Mouse (Mus musculus): ENCODE results near the gene Abi1. TPM values are rescaled to one million over a fixed set of nuclear protein-coding genes. Genes with fewer than 3 reads are reported as not detected.

Abi1 gene
- polyA plus RNA-seq, 1 experiment from 2014 or later = 51.5 TPM

DNA sequence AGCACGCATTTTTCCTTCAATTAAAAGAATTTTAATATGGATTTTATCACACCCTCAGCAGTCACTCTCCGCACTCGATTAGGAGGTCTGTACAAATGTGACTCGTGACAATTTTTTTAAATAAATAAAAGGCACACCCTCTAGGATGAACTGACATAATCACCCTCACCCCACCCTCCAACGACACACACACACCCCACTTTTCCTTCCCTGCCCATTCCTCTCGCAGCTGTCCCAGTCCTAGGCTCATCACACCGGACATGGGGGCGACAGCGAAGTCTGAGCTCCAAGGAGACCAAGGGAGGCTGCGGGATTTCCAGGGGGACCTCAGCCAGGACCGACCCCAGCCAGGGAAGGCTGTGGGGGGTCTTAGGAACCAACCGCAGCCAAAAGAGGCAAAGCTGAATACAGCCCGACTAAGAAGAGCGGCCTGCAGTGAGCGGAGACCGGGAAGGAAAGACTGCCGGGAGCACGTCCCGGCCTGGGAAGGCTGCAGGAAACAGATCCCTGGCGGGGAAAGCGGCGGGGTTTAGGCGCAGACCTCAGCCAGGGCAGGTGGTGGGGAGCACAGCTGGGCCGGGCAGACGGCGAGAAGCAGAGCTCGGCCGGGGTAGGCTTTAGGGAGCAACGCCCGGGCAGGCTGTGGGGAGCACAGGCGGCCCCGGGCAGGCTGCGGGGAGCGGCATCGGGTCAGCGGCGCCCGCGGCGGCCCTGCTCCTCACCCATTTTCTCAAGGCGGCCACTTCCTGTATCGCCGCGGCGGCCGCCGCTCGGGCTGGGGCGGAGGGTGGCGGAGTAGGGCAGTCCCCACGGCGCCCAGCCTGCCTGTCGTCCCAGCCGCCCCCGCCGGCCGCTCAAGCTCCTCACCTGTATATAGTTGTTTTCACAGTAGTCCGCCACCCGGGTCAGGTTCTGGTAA is 700 bp downstream of the Abi1 start:
- TF ChIP-seq EP300 (IDR thresholded peaks at IDR 0.05) = no peak
- Histone ChIP-seq H3K9ac (replicated peaks; ENCODE audit: low read depth) (peak overlapping the region; percentile 98), H3K36me3 (ENCODE audit: insufficient read depth, low read length) (no peaks in the 10 kb centered on the region), H3K27me3 (replicated peaks; ENCODE audit: insufficient read depth, low read length) (no peaks in the 10 kb centered on the region), H3K9me3 (ENCODE audit: low read length) (no peaks in the 10 kb centered on the region), H3K4me3 (ENCODE audit: low read depth, low read length) (peak overlapping the region; percentile 99), H3K27ac (ENCODE audit: low read length) (peak overlapping the region; percentile 99), H3K4me2 (replicated peaks; ENCODE audit: low read depth, low read length) (peak overlapping the region; percentile 69), H3K4me1 (ENCODE audit: insufficient read depth, low read depth, low read length) (peaks cover 8% of the 10 kb centered on the region; the same call in 1 of the 2 replicates)
- ATAC-seq = peak; percentile 76
- under 1% methylated on average over 36 of the region's 59 CpGs for WGBS
- DNase-seq (ENCODE audit: low spot score) = peak; percentile 76

DNA sequence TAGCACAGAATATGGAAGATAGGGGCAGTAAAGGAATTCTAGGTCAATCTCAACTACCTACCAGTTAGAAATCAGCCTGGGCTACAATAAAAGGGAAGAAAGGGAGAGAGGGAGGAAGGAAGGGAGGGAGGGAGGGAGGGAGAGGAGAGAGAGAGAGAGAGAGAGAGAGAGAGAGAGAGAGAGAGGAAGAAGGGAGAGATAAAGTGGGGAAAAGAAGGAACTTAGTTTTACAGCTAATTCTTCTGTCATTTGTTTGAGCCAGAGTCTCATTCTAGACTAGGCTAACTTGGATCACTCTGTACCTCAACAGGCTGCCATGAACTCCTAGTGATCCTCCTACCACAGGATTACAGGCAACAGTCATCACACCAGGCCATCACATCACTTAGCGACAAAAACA is 4.6 kb downstream of the Abi1 start:
- Histone ChIP-seq H3K36me3 (ENCODE audit: insufficient read depth, low read length) (no peaks in the 10 kb centered on the region), H3K4me3 (ENCODE audit: low read depth, low read length) (no peak overlapping the region), H3K27ac (ENCODE audit: low read length) (0 out of 2 replicates have a peak overlapping the region, but pooled peaks have one; percentile 29), H3K9me3 (ENCODE audit: low read length) (no peaks in the 10 kb centered on the region), H3K27me3 (replicated peaks; ENCODE audit: insufficient read depth, low read length) (no peaks in the 10 kb centered on the region), H3K9ac (replicated peaks; ENCODE audit: low read depth) (no peak overlapping the region), H3K4me1 (ENCODE audit: insufficient read depth, low read depth, low read length) (peaks cover 8% of the 10 kb centered on the region; the same call in 1 of the 2 replicates), H3K4me2 (replicated peaks; ENCODE audit: low read depth, low read length) (no peak overlapping the region)
- ATAC-seq = no peak
- WGBS = 91% methylated on average over 1 of the region's 1 CpGs
- no peak for TF ChIP-seq CTCF (IDR thresholded peaks at IDR 0.05)
- no peak for TF ChIP-seq EP300 (IDR thresholded peaks at IDR 0.05)
- no peak for DNase-seq (ENCODE audit: low spot score)

DNA sequence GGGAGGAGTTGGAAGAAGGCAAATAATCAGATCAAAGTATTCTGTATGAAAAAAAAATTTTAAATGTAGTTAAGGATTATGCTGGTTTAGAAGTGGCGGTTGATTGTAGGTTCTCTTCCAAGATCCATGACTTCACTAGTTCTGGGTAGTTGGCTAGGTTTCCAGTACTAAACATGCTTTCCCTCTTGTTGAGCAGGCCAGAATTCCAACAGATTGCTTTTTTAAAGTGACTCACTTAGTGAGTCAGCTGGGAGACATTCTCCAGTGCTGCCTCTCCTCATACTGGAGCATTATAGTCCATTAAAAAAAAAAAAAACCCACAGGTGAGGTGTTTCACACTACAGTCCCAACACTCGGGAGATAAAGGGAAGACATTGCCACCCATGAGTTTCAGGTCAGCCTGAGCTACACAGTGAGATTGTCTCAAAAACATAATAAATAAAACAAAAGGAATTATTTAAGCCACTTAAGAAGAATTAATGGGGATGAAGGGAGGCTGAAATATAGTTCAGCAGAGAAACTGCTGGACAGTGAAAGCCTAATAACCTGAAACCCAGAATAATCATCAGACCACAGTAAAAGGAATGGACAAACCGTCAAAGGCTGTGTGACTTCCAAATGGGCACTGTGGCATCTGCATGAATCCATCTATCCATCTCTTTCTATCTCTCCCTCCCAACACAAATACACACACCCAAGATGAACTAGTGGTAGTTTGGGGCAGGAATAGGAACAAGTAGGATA is 5.2 kb downstream of the Abi1 start:
- 0 out of 2 replicates have a peak overlapping the region, but pooled peaks have one; percentile 29 for H3K27ac ChIP-seq (ENCODE audit: low read length)
- WGBS = 66% methylated on average over 3 of the region's 3 CpGs

DNA sequence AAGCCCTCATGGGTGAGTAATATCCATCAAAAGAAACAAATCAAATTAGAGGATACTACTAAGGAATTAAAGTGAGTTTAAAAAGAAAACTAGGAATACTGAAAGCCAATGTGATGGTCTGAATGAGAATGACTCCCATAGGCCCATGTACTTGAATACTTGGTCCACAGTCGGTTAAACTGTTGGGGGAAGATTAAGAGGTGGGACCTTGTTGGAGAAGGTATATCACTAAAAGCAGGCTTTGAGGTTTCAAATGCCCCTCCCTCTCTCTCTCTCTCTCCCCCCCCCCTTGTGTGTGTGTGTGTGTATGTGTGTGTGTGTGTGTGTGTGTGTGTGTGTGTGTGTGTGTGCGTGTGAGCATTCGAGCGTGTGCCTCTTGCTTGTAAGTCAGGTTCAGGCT is 9.4 kb downstream of the Abi1 start:
- Histone ChIP-seq H3K27me3 (replicated peaks; ENCODE audit: insufficient read depth, low read length) (no peaks in the 10 kb centered on the region), H3K27ac (ENCODE audit: low read length) (no peak overlapping the region), H3K4me2 (replicated peaks; ENCODE audit: low read depth, low read length) (no peak overlapping the region), H3K36me3 (ENCODE audit: insufficient read depth, low read length) (no peaks in the 10 kb centered on the region), H3K4me1 (ENCODE audit: insufficient read depth, low read depth, low read length) (no peaks in the 10 kb centered on the region), H3K9me3 (ENCODE audit: low read length) (no peaks in the 10 kb centered on the region), H3K4me3 (ENCODE audit: low read depth, low read length) (no peak overlapping the region), H3K9ac (replicated peaks; ENCODE audit: low read depth) (no peak overlapping the region)
- TF ChIP-seq CTCF (IDR thresholded peaks at IDR 0.05) = no peak
- no peak for TF ChIP-seq EP300 (IDR thresholded peaks at IDR 0.05)
- WGBS = 96% methylated on average over 4 of the region's 4 CpGs
- no peak for DNase-seq (ENCODE audit: low spot score)
- no peak for ATAC-seq

More for the DNA sequence above, 5.2 kb downstream of the Abi1 start:
- H3K4me2 ChIP-seq (replicated peaks; ENCODE audit: low read depth, low read length) = no peak overlapping the region
- H3K9ac ChIP-seq (replicated peaks; ENCODE audit: low read depth) = no peak overlapping the region
- no peak overlapping the region for H3K4me3 ChIP-seq (ENCODE audit: low read depth, low read length)
- TF ChIP-seq EP300 (IDR thresholded peaks at IDR 0.05) = peak; percentile 72
- TF ChIP-seq CTCF (IDR thresholded peaks at IDR 0.05) = no peak
- H3K27me3 ChIP-seq (replicated peaks; ENCODE audit: insufficient read depth, low read length) = no peaks in the 10 kb centered on the region
- ATAC-seq (peak; percentile 46), DNase-seq (ENCODE audit: low spot score) (peak; percentile 79)
- no peaks in the 10 kb centered on the region for H3K36me3 ChIP-seq (ENCODE audit: insufficient read depth, low read length)
- H3K4me1 ChIP-seq (ENCODE audit: insufficient read depth, low read depth, low read length) = peaks cover 8% of the 10 kb centered on the region; the same call in 1 of the 2 replicates
- H3K9me3 ChIP-seq (ENCODE audit: low read length) = no peaks in the 10 kb centered on the region

DNA sequence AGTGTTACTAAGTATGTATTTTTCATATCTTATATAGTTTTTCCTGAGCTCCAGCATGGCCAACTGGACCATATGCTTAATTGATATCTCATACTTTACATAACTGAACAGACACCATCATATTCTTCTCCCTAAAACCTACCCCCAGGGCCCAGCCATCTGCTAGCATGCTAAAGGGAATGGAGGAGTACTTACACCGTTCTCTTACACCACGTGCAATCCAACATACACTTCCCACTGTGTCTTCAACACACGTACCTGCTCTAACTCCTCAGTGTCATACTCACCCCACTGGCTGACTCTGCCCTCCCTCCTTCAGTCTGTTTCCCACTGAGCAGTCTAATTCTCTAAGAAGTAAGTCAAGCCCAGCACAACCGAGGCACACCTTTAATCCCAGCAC is 11.2 kb downstream of the Abi1 start:
- no peak for TF ChIP-seq EP300 (IDR thresholded peaks at IDR 0.05)
- no peak for TF ChIP-seq CTCF (IDR thresholded peaks at IDR 0.05)
- no peaks in the 10 kb centered on the region for H3K27me3 ChIP-seq (replicated peaks; ENCODE audit: insufficient read depth, low read length)
- WGBS = 87% methylated on average over 4 of the region's 4 CpGs
- DNase-seq (ENCODE audit: low spot score) = no peak
- ATAC-seq = no peak
- no peaks in the 10 kb centered on the region for H3K4me1 ChIP-seq (ENCODE audit: insufficient read depth, low read depth, low read length)
- no peak overlapping the region for H3K9ac ChIP-seq (replicated peaks; ENCODE audit: low read depth)
- H3K27ac ChIP-seq (ENCODE audit: low read length) = no peak overlapping the region
- no peaks in the 10 kb centered on the region for H3K36me3 ChIP-seq (ENCODE audit: insufficient read depth, low read length)
- H3K4me2 ChIP-seq (replicated peaks; ENCODE audit: low read depth, low read length) = no peak overlapping the region
- no peaks in the 10 kb centered on the region for H3K9me3 ChIP-seq (ENCODE audit: low read length)
- H3K4me3 ChIP-seq (ENCODE audit: low read depth, low read length) = no peak overlapping the region

DNA sequence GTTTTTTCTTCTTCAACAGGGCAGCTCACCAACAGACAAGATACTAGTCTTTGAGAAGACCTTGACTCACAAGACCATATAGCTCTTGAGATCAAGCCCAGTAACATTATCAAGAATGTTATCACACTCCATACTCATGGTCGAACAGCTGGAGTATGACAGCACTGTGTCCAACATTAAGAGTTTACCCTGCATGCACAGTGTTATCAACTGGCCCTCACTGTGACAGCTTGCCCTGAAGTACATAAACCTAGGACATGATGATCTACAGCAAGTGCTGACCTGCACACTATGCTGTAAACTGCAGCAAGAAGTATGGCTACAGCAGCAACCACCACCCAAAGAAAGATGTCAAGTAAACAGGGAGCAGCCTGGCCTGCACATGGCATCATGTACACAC is 13.7 kb downstream of the Abi1 start:
- no peak for ATAC-seq

More for the DNA sequence above, 13.7 kb downstream of the Abi1 start:
- Histone ChIP-seq H3K4me1 (ENCODE audit: insufficient read depth, low read depth, low read length) (peaks cover 5% of the 10 kb centered on the region; the same call in 1 of the 2 replicates), H3K4me2 (replicated peaks; ENCODE audit: low read depth, low read length) (no peak overlapping the region), H3K27ac (ENCODE audit: low read length) (no peak overlapping the region), H3K36me3 (ENCODE audit: insufficient read depth, low read length) (no peaks in the 10 kb centered on the region), H3K27me3 (replicated peaks; ENCODE audit: insufficient read depth, low read length) (no peaks in the 10 kb centered on the region), H3K4me3 (ENCODE audit: low read depth, low read length) (no peak overlapping the region), H3K9me3 (ENCODE audit: low read length) (no peaks in the 10 kb centered on the region), H3K9ac (replicated peaks; ENCODE audit: low read depth) (no peak overlapping the region)
- TF ChIP-seq CTCF (IDR thresholded peaks at IDR 0.05) (no peak), EP300 (IDR thresholded peaks at IDR 0.05) (no peak)
- DNase-seq (ENCODE audit: low spot score) = no peak
- 76% methylated on average over 1 of the region's 1 CpGs for WGBS
